Mouse (Mus musculus) neural tube, embryonic 11.5 days (tissue): Measurements from ENCODE around the gene Art5. TPM values are rescaled to one million over a fixed set of nuclear protein-coding genes. Genes with fewer than 3 reads are reported as not detected.

Experiments
- ATAC-seq: fragments of 200-750 bp; cut with Nextera tagmentation; 2 replicates; pipeline ENCODE4 v1.8.0; 2017; ENCODE audit warnings: moderate number of reproducible peaks, mild to moderate bottlenecking, moderate TSS enrichment, moderate library complexity; ENCODE audit not compliant: insufficient read depth, low FRiP score, low TSS enrichment
- DNase-seq: peaks from one replicate; pipeline ENCODE4 v3.0.0-alpha.2; 2015; ENCODE audit warnings: low spot score
- H3K27ac ChIP-seq: fragments of 300-500 bp; sonication (generic); 2 replicates; pipeline ENCODE4 v1.5.1; 2014; ENCODE audit warnings: low read depth, mild to moderate bottlenecking, low read length
- H3K27me3 ChIP-seq: fragments of 300-500 bp; sonication (generic); 2 replicates; pipeline ENCODE4 v1.6.1; 2014; ENCODE audit warnings: mild to moderate bottlenecking, low read length, mixed read lengths; ENCODE audit not compliant: control insufficient read depth, insufficient read depth
- H3K36me3 ChIP-seq: fragments of 300-500 bp; sonication (generic); 2 replicates; pipeline ENCODE4 v1.6.1; 2014; ENCODE audit warnings: mild to moderate bottlenecking, low read length, moderate library complexity, mixed read lengths; ENCODE audit not compliant: control insufficient read depth, insufficient read depth
- H3K4me1 ChIP-seq: fragments of 300-500 bp; sonication (generic); 2 replicates; pipeline ENCODE4 v1.6.1; 2014; ENCODE audit warnings: low read length, mixed read lengths; ENCODE audit not compliant: control insufficient read depth, insufficient read depth
- H3K4me2 ChIP-seq: fragments of 300-500 bp; sonication (generic); 2 replicates; pipeline ENCODE4 v1.6.1; 2014; ENCODE audit warnings: low read depth, mild to moderate bottlenecking, moderate library complexity
- H3K4me3 ChIP-seq: fragments of 300-500 bp; sonication (generic); 2 replicates; pipeline ENCODE4 v1.5.1; 2014; ENCODE audit warnings: low read depth, low read length
- H3K9ac ChIP-seq: fragments of 300-500 bp; sonication (generic); 2 replicates; pipeline ENCODE4 v1.6.1; 2014; ENCODE audit warnings: mild to moderate bottlenecking, low read length
- H3K9me3 ChIP-seq: fragments of 300-500 bp; sonication (generic); 2 replicates; pipeline ENCODE4 v1.6.1; 2016; ENCODE audit warnings: low read length; ENCODE audit not compliant: control insufficient read depth
- WGBS: fragments of 180-500 bp; shearing (Covaris S2); extraction: QIAGEN DNeasy Blood & Tissue Kit; methylation state at CpG from one replicate; pipeline ENCODE4 v1.1.7; 2014; 5-methylcytosine and 5-hydroxymethylcytosine counted together
- polyA plus RNA-seq: library from polyadenylated mRNA; unstranded; fragments of >200 nt; fragmentation: Nextera tagmentation; extraction: Ambion mirVana; gene quantifications from 2 replicates; pipeline ENCODE4 v1.2.1, GENCODE M21; 2014

The Art5 gene
- polyA plus RNA-seq, result 3.8 and 4.7 TPM in 2 replicates

DNA sequence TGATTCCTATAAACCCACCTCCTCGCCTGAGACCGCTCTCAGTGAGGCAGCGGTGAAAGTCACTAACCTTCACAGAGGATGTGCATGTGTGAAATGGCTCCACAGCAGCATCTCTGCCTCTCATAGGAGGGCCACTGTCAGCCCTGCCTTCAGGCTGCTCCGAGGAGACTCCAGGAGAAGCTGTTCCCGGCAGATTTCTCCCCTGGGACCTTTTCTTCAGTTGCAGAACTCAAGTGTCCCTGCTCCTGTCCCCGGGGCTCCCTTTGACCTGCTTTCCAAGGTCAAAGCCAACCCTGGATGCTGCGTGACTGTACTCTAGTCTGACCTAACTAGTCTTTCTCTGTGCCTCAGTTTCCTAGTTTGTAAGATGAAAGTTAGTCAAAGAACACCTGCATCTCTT is at the start of gene Art5:
Gene Art5 (minus strand): TSS at position 319 of the 400 bp plus-strand sequence.
- 71% methylated on average over 7 of the region's 7 CpGs for WGBS
- Histone ChIP-seq H3K27ac (no peak within 1 kb of the TSS), H3K4me1 (no peaks in the 10 kb centered on the region), H3K4me2 (no peak within 1 kb of the TSS), H3K36me3 (no peaks in the 10 kb centered on the region), H3K9me3 (no peaks in the 10 kb centered on the region), H3K27me3 (no peaks in the 10 kb centered on the region), H3K4me3 (no peak within 1 kb of the TSS), H3K9ac (no peak within 1 kb of the TSS)
- DNase-seq (no peak), ATAC-seq (no peak)

DNA sequence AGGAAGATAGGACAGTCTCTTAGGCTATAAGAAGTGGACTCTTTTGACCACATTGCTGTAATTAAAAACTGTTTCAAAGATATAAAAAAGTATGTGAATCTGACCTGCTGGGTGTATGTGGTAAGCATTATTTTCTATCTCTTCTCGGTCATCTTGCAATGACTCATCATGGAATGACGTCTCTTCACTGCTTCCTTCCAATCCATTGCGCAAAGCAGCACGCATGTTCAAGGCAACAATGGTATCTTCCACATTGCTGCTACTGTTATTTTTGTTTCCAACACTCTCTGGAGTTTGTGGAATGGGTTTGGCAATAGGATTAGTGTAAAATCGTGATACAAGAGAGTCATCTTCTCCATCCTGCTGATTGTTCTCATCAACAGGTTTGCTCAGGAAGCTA is 44.4 kb upstream of the Art5 start:
- no peaks in the 10 kb centered on the region for H3K9me3 ChIP-seq
- H3K4me3 ChIP-seq, result no peak overlapping the region
- H3K27ac ChIP-seq, result no peak overlapping the region
- no peaks in the 10 kb centered on the region for H3K4me1 ChIP-seq
- DNase-seq (no peak), ATAC-seq (no peak)
- H3K27me3 ChIP-seq, result no peaks in the 10 kb centered on the region
- 97% methylated on average over 5 of the region's 5 CpGs for WGBS
- no peak overlapping the region for H3K9ac ChIP-seq
- no peak overlapping the region for H3K4me2 ChIP-seq
- H3K36me3 ChIP-seq, result peaks cover 6% of the 10 kb centered on the region

GRCm38 (mm10) chr7:102137898-102138297 is 28.6 kb upstream of the Art5 start:
- no peak overlapping the region for H3K4me3 ChIP-seq
- H3K4me1 ChIP-seq, result no peaks in the 10 kb centered on the region
- H3K9ac ChIP-seq, result no peak overlapping the region
- ATAC-seq (no peak), DNase-seq (no peak)
- H3K4me2 ChIP-seq, result no peak overlapping the region
- H3K27ac ChIP-seq, result no peak overlapping the region
- 97% methylated on average over 5 of the region's 5 CpGs for WGBS
- H3K27me3 ChIP-seq, result no peaks in the 10 kb centered on the region
- H3K36me3 ChIP-seq, result peaks cover 19% of the 10 kb centered on the region
- no peaks in the 10 kb centered on the region for H3K9me3 ChIP-seq

DNA sequence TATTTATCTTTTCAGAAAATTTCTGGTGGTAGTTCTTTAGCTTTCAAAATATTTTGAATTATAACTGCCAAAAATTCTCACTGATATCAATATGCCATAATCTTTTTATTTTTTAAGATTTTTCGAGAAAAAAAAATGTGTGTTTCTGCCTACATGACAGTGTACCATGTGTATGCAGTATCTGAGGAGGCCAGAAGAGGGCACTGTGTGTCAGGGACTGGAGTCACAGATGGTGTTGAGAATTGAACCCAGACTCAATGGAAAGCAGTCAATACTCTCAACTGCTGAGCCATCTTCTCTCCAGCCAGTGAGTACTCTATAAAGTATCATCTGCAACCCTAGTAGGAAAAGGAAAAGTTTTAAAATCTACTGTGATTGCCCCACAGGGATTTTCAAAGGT is 28.2 kb upstream of the Art5 start:
- peaks cover 21% of the 10 kb centered on the region for H3K36me3 ChIP-seq

DNA sequence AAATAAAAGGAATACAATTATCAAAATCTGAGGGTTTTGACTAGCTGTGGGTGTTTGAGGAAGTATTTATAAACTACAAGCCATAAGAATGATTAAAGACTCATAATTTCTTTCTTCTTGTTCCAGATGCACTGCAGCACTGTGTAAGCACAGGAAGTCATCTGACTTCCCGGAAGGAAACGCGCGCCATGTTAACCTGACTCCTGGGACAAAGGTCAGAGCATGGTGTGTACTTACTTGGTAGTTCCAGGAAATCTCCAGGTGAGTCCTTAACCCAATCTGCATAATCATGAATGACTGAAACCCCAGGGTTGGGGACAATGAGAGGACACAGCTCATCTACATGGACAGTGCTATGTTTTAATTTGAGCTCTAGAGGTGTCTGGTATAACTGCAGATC is 23.1 kb upstream of the Art5 start:
- H3K4me1 ChIP-seq, result no peaks in the 10 kb centered on the region
- H3K27me3 ChIP-seq, result no peaks in the 10 kb centered on the region
- H3K9ac ChIP-seq, result no peak overlapping the region
- no peak overlapping the region for H3K4me2 ChIP-seq
- ATAC-seq, result no peak
- H3K27ac ChIP-seq, result no peak overlapping the region
- WGBS, result 99% methylated on average over 4 of the region's 4 CpGs
- H3K36me3 ChIP-seq, result peaks cover 26% of the 10 kb centered on the region
- no peak overlapping the region for H3K4me3 ChIP-seq
- no peaks in the 10 kb centered on the region for H3K9me3 ChIP-seq
- no peak for DNase-seq

More for the DNA sequence above, 28.2 kb upstream of the Art5 start:
- H3K27me3 ChIP-seq, result no peaks in the 10 kb centered on the region
- no peak overlapping the region for H3K27ac ChIP-seq
- H3K4me1 ChIP-seq, result no peaks in the 10 kb centered on the region
- H3K4me2 ChIP-seq, result no peak overlapping the region
- DNase-seq, result peak; percentile 45
- no peaks in the 10 kb centered on the region for H3K9me3 ChIP-seq
- H3K4me3 ChIP-seq, result no peak overlapping the region
- no peak overlapping the region for H3K9ac ChIP-seq
- 88% methylated on average over 1 of the region's 1 CpGs for WGBS
- ATAC-seq, result no peak

DNA sequence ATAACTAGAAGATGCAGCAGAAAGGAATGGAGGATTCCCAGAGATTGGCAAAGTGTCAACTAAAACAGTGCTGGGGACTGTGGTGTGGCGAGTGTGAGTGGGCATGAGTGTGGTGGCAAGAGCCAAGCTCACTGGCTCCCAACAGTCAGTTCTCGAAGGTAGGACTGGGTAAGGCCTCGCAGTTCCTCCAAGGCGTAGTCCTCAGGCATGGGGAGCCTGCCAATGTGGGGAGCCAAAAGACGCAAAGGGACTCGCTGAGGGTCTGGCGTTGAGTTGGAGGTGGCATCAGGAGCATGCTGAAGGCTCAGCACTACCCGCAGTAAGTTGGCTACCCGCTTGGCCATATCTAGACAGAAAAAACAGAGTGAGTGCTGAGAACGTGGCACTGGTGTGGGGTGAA is 11.0 kb upstream of the Art5 start:
- Histone ChIP-seq H3K4me1 (no peaks in the 10 kb centered on the region), H3K4me2 (no peak overlapping the region), H3K9me3 (no peaks in the 10 kb centered on the region), H3K4me3 (no peak overlapping the region), H3K9ac (no peak overlapping the region), H3K27ac (no peak overlapping the region), H3K36me3 (peaks cover 27% of the 10 kb centered on the region), H3K27me3 (no peaks in the 10 kb centered on the region)
- DNase-seq (no peak), ATAC-seq (no peak)
- 96% methylated on average over 10 of the region's 10 CpGs for WGBS

GRCm38 (mm10) chr7:102117382-102117781 is 8.1 kb upstream of the Art5 start:
- H3K27ac ChIP-seq, result no peak overlapping the region
- no peaks in the 10 kb centered on the region for H3K27me3 ChIP-seq
- H3K36me3 ChIP-seq, result peaks cover 18% of the 10 kb centered on the region
- no peak for DNase-seq
- 78% methylated on average over 6 of the region's 6 CpGs for WGBS
- H3K9me3 ChIP-seq, result no peaks in the 10 kb centered on the region
- H3K9ac ChIP-seq, result no peak overlapping the region
- H3K4me2 ChIP-seq, result no peak overlapping the region
- no peak overlapping the region for H3K4me3 ChIP-seq
- H3K4me1 ChIP-seq, result no peaks in the 10 kb centered on the region
- no peak for ATAC-seq

DNA sequence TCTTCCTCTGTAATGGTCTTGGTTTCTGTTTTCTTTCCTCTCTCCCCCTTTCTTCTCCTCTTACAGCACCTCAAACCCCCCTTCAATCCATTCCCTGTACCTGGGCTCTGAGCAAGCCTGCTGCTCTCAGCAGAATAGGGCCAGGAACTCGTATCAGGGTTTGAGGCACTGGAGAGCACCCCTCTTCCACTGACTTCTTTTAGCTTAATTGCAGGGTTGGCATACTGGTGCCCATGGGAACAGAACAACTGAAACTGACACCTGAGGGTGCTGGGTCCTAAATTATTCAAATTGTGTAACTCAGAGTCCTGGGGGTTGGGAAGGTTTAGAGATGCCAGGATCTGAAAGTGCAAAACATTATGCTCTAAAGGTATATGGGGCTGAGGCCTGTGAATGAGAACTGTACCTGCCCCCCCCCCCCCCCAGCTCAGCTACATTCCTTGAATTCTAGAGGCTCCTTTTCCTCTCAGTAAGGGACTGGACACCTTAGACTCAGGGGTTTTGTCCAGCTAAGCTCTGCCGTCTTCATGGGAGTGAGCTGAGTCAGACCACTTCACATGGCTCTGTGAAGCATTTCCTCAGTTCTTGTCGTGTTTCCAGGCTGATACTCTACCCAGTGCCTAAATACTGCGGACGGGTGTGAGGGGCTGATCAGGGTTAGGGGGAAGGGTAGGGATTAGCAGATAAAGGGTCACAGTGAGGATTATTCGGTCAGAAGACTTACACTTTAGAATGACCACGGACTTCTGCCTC is 7.5 kb upstream of the Art5 start, which contains the start of gene Chrna10:
Gene Chrna10 (minus strand): TSS at position 250 of the 753 bp plus-strand sequence.
- no peak for ATAC-seq
- H3K27me3 ChIP-seq, result no peaks in the 10 kb centered on the region
- 56% methylated on average over 7 of the region's 7 CpGs for WGBS

GRCm38 (mm10) chr7:102113151-102113729 is 4.0 kb upstream of the Art5 start:
- no peak for ATAC-seq
- 78% methylated on average over 45 of the region's 45 CpGs for WGBS

More for the DNA sequence above, 7.5 kb upstream of the Art5 start, which contains the start of gene Chrna10:
- DNase-seq, result no peak
- Histone ChIP-seq H3K9me3 (no peaks in the 10 kb centered on the region), H3K4me3 (no peak within 1 kb of the TSS), H3K4me2 (no peak within 1 kb of the TSS), H3K4me1 (no peaks in the 10 kb centered on the region), H3K36me3 (peaks cover 13% of the 10 kb centered on the region), H3K9ac (no peak within 1 kb of the TSS), H3K27ac (no peak within 1 kb of the TSS)

More at GRCm38 (mm10) chr7:102113151-102113729, 4.0 kb upstream of the Art5 start:
- Histone ChIP-seq H3K36me3 (no peaks in the 10 kb centered on the region), H3K27me3 (no peaks in the 10 kb centered on the region), H3K4me3 (no peak overlapping the region), H3K9me3 (no peaks in the 10 kb centered on the region), H3K27ac (no peak overlapping the region), H3K4me1 (no peaks in the 10 kb centered on the region), H3K4me2 (no peak overlapping the region), H3K9ac (no peak overlapping the region)
- no peak for DNase-seq
